Mouse (Mus musculus) cerebellum, adult 8-10 months (tissue): ENCODE data around the gene Ifnab.

Experiments
- DNase-seq: peaks from one replicate; pipeline ENCODE4 v3.0.0; 2022

The Ifnab gene

GRCm38 (mm10) chr4:88691259-88691658 is at the start of gene Ifnab:
Gene Ifnab, minus strand, starts transcription at chr4:88691359.
- DNase-seq, result no peak

- DNase-seq, result no peak
Measured at GRCm38 (mm10) chr4:88739036-88739435, 47.9 kb upstream of the Ifnab start.

- peak; percentile 52 for DNase-seq
Measured at GRCm38 (mm10) chr4:88738480-88738879, 47.3 kb upstream of the Ifnab start.

- no peak for DNase-seq
Measured at GRCm38 (mm10) chr4:88727324-88727723, 36.2 kb upstream of the Ifnab start.

GRCm38 (mm10) chr4:88726727-88727126 is 35.6 kb upstream of the Ifnab start:
- no peak for DNase-seq

- no peak for DNase-seq
Measured at GRCm38 (mm10) chr4:88723497-88724090, 32.4 kb upstream of the Ifnab start.

- peak; percentile 92 for DNase-seq
Measured at GRCm38 (mm10) chr4:88721791-88722721, 30.9 kb upstream of the Ifnab start, which contains the start of the genes Gm26566 and Klhl9. Gene Gm26566, plus strand, starts transcription at chr4:88721805. Gene Klhl9, minus strand, starts transcription at chr4:88722465.

- no peak for DNase-seq
Measured at GRCm38 (mm10) chr4:88718715-88719114, 27.6 kb upstream of the Ifnab start.

GRCm38 (mm10) chr4:88715059-88715458 is 23.9 kb upstream of the Ifnab start:
- DNase-seq, result no peak

GRCm38 (mm10) chr4:88714281-88714680 is 23.1 kb upstream of the Ifnab start:
- DNase-seq, result no peak

GRCm38 (mm10) chr4:88707128-88707826 is 16.1 kb upstream of the Ifnab start:
- DNase-seq, result no peak

GRCm38 (mm10) chr4:88705924-88706323 is 14.8 kb upstream of the Ifnab start:
- no peak for DNase-seq

- DNase-seq, result no peak
Measured at GRCm38 (mm10) chr4:88699301-88699700, 8.1 kb upstream of the Ifnab start.

- DNase-seq, result no peak
Measured at GRCm38 (mm10) chr4:88698781-88699180, 7.6 kb upstream of the Ifnab start.

GRCm38 (mm10) chr4:88697753-88698152 is 6.6 kb upstream of the Ifnab start:
- no peak for DNase-seq

- no peak for DNase-seq
Measured at GRCm38 (mm10) chr4:88697108-88697507, 5.9 kb upstream of the Ifnab start.

GRCm38 (mm10) chr4:88696237-88696884 is 5.2 kb upstream of the Ifnab start:
- peak; percentile 74 for DNase-seq

GRCm38 (mm10) chr4:88693392-88693791 is 2.2 kb upstream of the Ifnab start:
- DNase-seq, result no peak

- DNase-seq, result no peak
Measured at GRCm38 (mm10) chr4:88692537-88692936, 1.4 kb upstream of the Ifnab start.

GRCm38 (mm10) chr4:88683812-88684211 is 7.3 kb downstream of the Ifnab start, which contains the start of gene Ifna2:
Gene Ifna2, minus strand, starts transcription at chr4:88683912.
- DNase-seq, result no peak

- DNase-seq, result no peak
Measured at GRCm38 (mm10) chr4:88681353-88681752, 9.8 kb downstream of the Ifnab start.

- no peak for DNase-seq
Measured at GRCm38 (mm10) chr4:88680362-88680761, 10.8 kb downstream of the Ifnab start.

- no peak for DNase-seq
Measured at GRCm38 (mm10) chr4:88676824-88677223, 14.3 kb downstream of the Ifnab start, which contains the start of gene Ifna16. Gene Ifna16, minus strand, starts transcription at chr4:88676924.
